Mouse (Mus musculus) urinary bladder, postnatal 4 days (tissue): ENCODE measurements at regions not wholly inside any gene's neighbourhood (a gene's known extent, or its start where the extent isn't known, plus 50 kb on each side); places are given as distances from the start of the nearest gene placed in this dataset.

ENCODE experiments used
- DNase-seq, 2 experiments: peaks; one replicate each; pipeline ENCODE4 v3.0.0; 2021 to 2022; ENCODE audit warnings: low spot score in 2 of 2

- no peak for DNase-seq
Measured at GRCm38 (mm10) chr14:64594811-64595522, 490.9 kb downstream of the Prss52 start.

DNA sequence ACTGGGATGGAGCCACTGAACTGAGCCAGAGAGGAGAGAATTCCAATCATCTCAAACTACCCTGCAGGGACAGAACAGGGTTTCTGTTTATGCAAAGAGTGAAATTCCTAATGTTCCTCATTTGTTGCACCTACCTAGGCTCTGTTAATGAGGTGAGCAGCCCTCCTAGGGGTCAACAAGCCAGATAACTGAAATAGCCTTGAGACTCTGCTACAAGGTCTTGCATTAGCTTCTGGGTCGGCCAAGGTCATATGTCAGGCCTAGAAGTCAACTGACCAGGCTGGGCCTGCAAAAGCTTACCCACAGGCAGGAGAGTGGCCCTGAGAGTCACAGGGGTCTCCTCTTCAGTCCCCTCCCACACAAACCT lies 491.4 kb downstream of the Prss52 start:
- no peak for DNase-seq

DNA sequence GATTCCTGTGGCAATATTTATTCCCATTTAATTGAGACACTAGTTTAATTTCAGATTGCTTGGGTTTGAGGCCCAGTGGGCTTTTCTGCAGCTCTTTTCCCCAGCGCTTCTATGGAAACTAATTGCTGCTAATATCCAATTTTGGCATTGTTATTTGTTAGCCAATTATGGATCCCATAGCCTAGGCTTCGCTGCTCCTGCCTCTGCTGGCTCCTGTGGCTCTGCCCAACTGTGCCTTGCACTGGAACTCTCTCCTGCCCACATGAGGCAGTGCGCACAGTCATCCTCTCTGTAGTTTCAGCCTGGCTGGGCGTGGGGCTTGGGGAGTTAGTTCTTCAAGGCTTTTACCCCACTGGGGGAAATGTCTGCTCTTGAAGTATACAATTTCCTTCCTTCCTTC lies 491.8 kb downstream of the Prss52 start:
- no peak for DNase-seq

DNA sequence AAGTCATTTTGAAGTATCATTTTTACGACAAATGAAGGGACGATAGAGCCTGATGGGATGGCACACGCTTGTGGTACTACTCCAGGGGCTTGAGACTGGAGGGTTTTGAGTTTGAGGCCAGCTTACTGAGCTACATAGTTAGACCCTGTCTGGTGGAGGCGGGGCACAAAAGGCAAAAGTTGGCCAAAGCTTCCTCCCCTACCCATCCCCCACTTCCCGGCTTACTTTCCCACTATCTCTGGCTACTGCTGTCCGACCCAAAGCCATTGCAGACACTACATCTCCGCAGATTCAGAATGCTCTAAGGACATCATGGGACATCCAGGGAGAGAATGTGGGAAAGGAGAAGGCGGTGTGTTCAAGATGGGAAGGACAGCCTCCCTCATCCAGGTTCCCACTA lies 493.1 kb downstream of the Prss52 start:
- no peak for DNase-seq
